Mouse (Mus musculus) liver, embryonic 14.5 days (tissue): Measurements from ENCODE around the gene Rbfox1. TPM values are rescaled to one million over a fixed set of nuclear protein-coding genes. Genes with fewer than 3 reads are reported as not detected.

Source experiments
- ATAC-seq: fragments of 200-750 bp; cut with Nextera tagmentation; 2 replicates; pipeline ENCODE4 v1.8.0; 2017; ENCODE audit warnings: moderate number of reproducible peaks, mild to moderate bottlenecking, moderate library complexity; ENCODE audit not compliant: insufficient read depth
- DNase-seq, 3 experiments: peaks; one replicate each; pipeline ENCODE4 v3.0.0-alpha.2; 2012 to 2013; ENCODE audit warnings: low read depth in 3 of 3, low spot score in 3 of 3
- H3K27ac ChIP-seq: fragments of 300-500 bp; sonication (generic); 2 replicates; pipeline ENCODE4 v1.5.1; 2014; ENCODE audit warnings: moderate library complexity, mild to moderate bottlenecking, control low read depth, inconsistent platforms
- H3K27me3 ChIP-seq: fragments of 300-500 bp; sonication (generic); 2 replicates; pipeline ENCODE4 v1.6.1; 2014; ENCODE audit warnings: mild to moderate bottlenecking, low read length, moderate library complexity; ENCODE audit not compliant: control insufficient read depth, insufficient read depth
- H3K36me3 ChIP-seq: fragments of 300-500 bp; sonication (generic); replicated peaks from 2 replicates; pipeline ENCODE4 v1.6.1; 2014; ENCODE audit warnings: low read depth; ENCODE audit not compliant: control insufficient read depth, insufficient read depth
- H3K4me1 ChIP-seq, 2 experiments: fragments of 200-500 bp in 1 of 2; fragments of 300-500 bp in 1 of 2; sonication (generic) in 1 of 2; replicated peaks; 2 replicates each; pipeline ENCODE4 v1.6.1; 2012 to 2014; ENCODE audit warnings: antibody characterized with exemption in 1 of 2, inconsistent platforms in 1 of 2, low read length in 1 of 2; ENCODE audit not compliant: control insufficient read depth in 2 of 2, insufficient read depth in 2 of 2
- H3K4me2 ChIP-seq: fragments of 300-500 bp; sonication (generic); 2 replicates; pipeline ENCODE4 v1.6.1; 2014; ENCODE audit warnings: low read depth, mild to moderate bottlenecking, control low read depth, moderate library complexity
- H3K4me3 ChIP-seq, 2 experiments: fragments of 200-500 bp in 1 of 2; fragments of 300-500 bp in 1 of 2; sonication (generic) in 1 of 2; 2 replicates each; pipeline ENCODE4 v1.5.1; 2012 to 2014; ENCODE audit warnings: low read depth in 2 of 2, low read length in 2 of 2, mild to moderate bottlenecking in 2 of 2, control low read depth in 1 of 2, inconsistent platforms in 1 of 2, moderate library complexity in 1 of 2; ENCODE audit not compliant: insufficient read depth in 1 of 2
- H3K9ac ChIP-seq: fragments of 300-500 bp; sonication (generic); replicated peaks from 2 replicates; pipeline ENCODE4 v1.6.1; 2014; ENCODE audit warnings: mild to moderate bottlenecking, control low read depth, moderate library complexity
- H3K9me3 ChIP-seq: fragments of 300-500 bp; sonication (generic); 2 replicates; pipeline ENCODE4 v1.6.1; 2016; ENCODE audit warnings: low read length, mixed read lengths; ENCODE audit not compliant: control insufficient read depth
- CTCF ChIP-seq: IDR thresholded peaks from 2 replicates; pipeline ENCODE4 v1.5.1; 2016; ENCODE audit warnings: antibody characterized with exemption, low read depth, control low read depth
- EP300 ChIP-seq: IDR thresholded peaks from 2 replicates; pipeline ENCODE4 v1.6.1; 2016; ENCODE audit warnings: antibody characterized with exemption, low read depth
- WGBS: fragments of 180-500 bp; shearing (Covaris S2); extraction: QIAGEN DNeasy Blood & Tissue Kit; methylation state at CpG from one replicate; pipeline ENCODE4 v1.1.7; 2014; ENCODE audit not compliant: insufficient replicate concordance; 5-methylcytosine and 5-hydroxymethylcytosine counted together
- polyA plus RNA-seq, 2 experiments: library from polyadenylated mRNA; depleted of rRNA in 1 of 2; stranded (reverse) in 1 of 2; unstranded in 1 of 2; fragments of >200 nt; fragmentation: Nextera tagmentation in 1 of 2; extraction: Ambion mirVana in 1 of 2; gene quantifications; 2 replicates each; pipeline versions ENCODE4 v1.2.1 to v1.2.3; 2012 to 2014

Rbfox1 gene
- polyA plus RNA-seq, 2 experiments: 0.02 TPM; not detected in 1

DNA sequence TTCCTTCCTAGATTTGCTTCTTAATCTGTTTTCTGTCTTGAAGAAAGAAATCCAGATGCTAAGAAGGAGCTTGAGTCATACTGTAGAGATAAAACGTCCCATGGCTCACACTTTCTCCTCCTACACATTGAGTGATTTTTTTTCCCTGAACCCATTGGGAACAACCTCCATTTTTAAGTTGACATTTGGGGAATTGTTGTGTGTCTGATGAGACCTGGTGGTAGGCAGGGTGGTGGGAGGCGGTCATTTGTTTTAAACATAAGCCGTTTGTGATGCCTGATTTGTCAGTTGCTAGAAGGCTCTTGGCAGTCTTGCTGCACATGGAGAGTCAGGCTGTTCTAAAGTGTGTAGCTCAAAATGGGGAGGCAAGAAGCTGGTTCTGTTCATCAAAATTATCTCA, 76.6 kb downstream of the Rbfox1 start:
- TF ChIP-seq EP300: no peak
- no peak for TF ChIP-seq CTCF
- Histone ChIP-seq H3K27me3 (no peaks in the 10 kb centered on the region), H3K9me3 (no peaks in the 10 kb centered on the region), H3K27ac (no peak overlapping the region), H3K4me2 (no peak overlapping the region), H3K36me3 (no peaks in the 10 kb centered on the region), H3K4me3 (no peak overlapping the region), H3K4me1 (no peaks in the 10 kb centered on the region), H3K9ac (no peak overlapping the region)
- no peak for DNase-seq
- no peak for ATAC-seq
- 52% methylated on average over 3 of the region's 3 CpGs for WGBS

DNA sequence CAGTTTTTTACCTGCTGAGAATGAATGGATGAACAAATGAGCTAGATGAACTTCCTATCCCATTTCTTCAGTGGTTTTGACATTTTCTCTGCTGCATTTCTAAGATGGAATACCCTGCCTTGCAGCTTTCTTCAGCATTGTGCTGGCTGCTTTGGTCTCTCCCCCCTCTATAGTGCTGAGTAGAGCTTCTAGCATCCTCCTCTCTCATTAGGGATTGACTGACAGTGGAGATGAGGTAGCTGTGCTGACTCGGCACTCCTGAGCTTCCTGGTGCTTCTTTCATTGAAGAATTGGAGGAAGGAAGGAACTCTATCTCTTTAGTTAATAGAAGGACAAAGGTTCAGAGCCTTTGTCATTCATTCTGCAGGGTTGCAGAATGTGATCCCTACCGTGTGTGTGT, 89.0 kb downstream of the Rbfox1 start:
- Histone ChIP-seq H3K4me1 (no peaks in the 10 kb centered on the region), H3K9me3 (no peaks in the 10 kb centered on the region), H3K27ac (no peak overlapping the region), H3K27me3 (no peaks in the 10 kb centered on the region), H3K36me3 (no peaks in the 10 kb centered on the region), H3K4me2 (no peak overlapping the region), H3K9ac (no peak overlapping the region), H3K4me3 (no peak overlapping the region)
- 41% methylated on average over 2 of the region's 2 CpGs for WGBS
- ATAC-seq (no peak), DNase-seq (no peak)
- TF ChIP-seq CTCF: no peak
- TF ChIP-seq EP300: no peak

- DNase-seq (no peak), ATAC-seq (no peak)
- TF ChIP-seq EP300 (no peak), CTCF (no peak)
- H3K9me3 ChIP-seq: no peaks in the 10 kb centered on the region
- H3K4me3 ChIP-seq: no peak overlapping the region
- H3K4me2 ChIP-seq: no peak overlapping the region
- no peaks in the 10 kb centered on the region for H3K27me3 ChIP-seq
- H3K9ac ChIP-seq: no peak overlapping the region
- H3K36me3 ChIP-seq: no peaks in the 10 kb centered on the region
- H3K4me1 ChIP-seq: no peaks in the 10 kb centered on the region
- no peak overlapping the region for H3K27ac ChIP-seq
- WGBS: 51% methylated on average over 10 of the region's 10 CpGs
Measured at GRCm38 (mm10) chr16:5992045-5993011, 107.2 kb downstream of the Rbfox1 start.

DNA sequence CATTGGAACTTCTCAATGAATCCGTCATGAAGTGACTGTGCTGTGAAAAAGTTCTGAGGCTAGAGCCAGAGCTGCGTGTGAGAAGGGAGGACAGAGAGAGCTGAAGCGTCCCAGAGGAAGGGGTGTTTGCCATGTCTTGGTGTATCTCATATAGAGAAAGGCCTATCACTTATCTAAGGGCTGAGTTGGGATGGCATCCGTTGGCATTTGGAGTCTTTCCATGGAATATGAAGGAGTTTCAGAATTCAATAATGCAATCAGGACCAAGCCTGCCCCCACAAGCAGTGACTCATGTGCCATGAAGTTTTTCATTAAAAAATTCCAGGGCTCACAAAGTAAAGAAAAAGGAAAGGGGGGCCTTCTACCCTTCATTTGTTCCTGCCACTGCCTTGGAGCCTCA, 112.0 kb downstream of the Rbfox1 start:
- no peak for DNase-seq
- ATAC-seq: no peak

DNA sequence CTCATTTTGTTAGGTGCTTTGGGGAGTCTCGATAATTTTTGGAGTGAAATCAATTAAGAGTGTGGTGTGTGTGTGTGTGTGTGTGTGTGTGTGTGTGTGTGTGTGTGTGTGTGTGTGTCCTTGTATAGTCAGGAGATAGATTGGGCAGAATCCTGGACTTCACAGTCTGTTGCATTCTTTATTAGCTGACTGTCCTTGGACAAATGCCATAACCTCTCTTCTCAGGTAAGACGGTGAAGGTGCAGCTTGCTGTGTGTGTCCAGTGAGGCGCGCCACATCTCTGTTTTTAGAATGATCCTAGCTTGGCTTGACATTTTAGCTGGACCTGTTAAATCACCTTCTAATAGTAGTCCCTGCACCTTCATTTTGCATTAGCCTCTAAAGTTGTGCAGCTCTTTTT, 112.5 kb downstream of the Rbfox1 start:
- ATAC-seq (no peak), DNase-seq (no peak)
- Histone ChIP-seq H3K4me3 (no peak overlapping the region), H3K9me3 (no peaks in the 10 kb centered on the region), H3K9ac (no peak overlapping the region), H3K4me2 (no peak overlapping the region), H3K27me3 (no peaks in the 10 kb centered on the region), H3K27ac (no peak overlapping the region), H3K36me3 (no peaks in the 10 kb centered on the region), H3K4me1 (no peaks in the 10 kb centered on the region)
- no peak for TF ChIP-seq EP300
- TF ChIP-seq CTCF: no peak
- WGBS: 80% methylated on average over 4 of the region's 4 CpGs

More for the DNA sequence above, 112.0 kb downstream of the Rbfox1 start:
- H3K4me2 ChIP-seq: no peak overlapping the region
- no peaks in the 10 kb centered on the region for H3K27me3 ChIP-seq
- no peak overlapping the region for H3K4me3 ChIP-seq
- no peaks in the 10 kb centered on the region for H3K4me1 ChIP-seq
- H3K9ac ChIP-seq: no peak overlapping the region
- TF ChIP-seq CTCF (no peak), EP300 (no peak)
- H3K27ac ChIP-seq: no peak overlapping the region
- no peaks in the 10 kb centered on the region for H3K9me3 ChIP-seq
- 53% methylated on average over 4 of the region's 4 CpGs for WGBS
- no peaks in the 10 kb centered on the region for H3K36me3 ChIP-seq
